Mouse (Mus musculus) G1E (cell line): ENCODE results near the gene B3gnt4.

ENCODE experiments used
- CTCF ChIP-seq: IDR thresholded peaks from 2 replicates; pipeline ENCODE4 v1.5.1; 2012; ENCODE audit warnings: low read depth, low read length, inconsistent platforms, mixed read lengths
- GATA1 ChIP-seq: IDR thresholded peaks from 2 replicates; pipeline ENCODE4 v1.6.1; 2012; ENCODE audit warnings: borderline replicate concordance, low read length, inconsistent platforms, mixed read lengths
- GATA2 ChIP-seq: IDR thresholded peaks from 2 replicates; pipeline ENCODE4 v1.6.1; 2012; ENCODE audit warnings: low read depth, low read length, inconsistent platforms, borderline replicate concordance
- POLR2AphosphoS5 ChIP-seq: IDR thresholded peaks from 2 replicates; pipeline ENCODE4 v1.6.1; 2012; ENCODE audit warnings: low read depth, low read length, inconsistent platforms; ENCODE audit not compliant: insufficient replicate concordance
- TAL1 ChIP-seq: conservative IDR thresholded peaks from 2 replicates; pipeline ENCODE4 v1.6.1; 2012; ENCODE audit warnings: low read depth, low read length, inconsistent platforms, mixed read lengths

DNA sequence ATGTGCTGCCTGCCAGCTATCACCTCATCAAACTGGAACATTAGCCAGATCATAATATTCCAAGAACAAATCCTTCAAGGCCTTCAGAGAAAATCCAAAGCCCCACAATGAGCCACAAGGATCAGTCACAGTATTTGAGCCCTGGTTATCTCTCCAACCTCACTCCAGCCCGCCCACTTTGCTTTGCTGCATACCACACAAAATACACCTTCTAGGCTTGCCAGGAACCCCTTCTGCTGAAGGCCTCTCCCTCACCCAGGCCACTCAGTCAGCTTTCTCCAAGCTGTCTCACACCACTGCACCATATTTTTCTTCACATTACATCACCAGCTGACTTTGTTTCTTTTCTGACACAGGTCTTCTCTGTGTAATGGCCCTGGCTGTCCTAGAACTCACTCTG, 11.9 kb downstream of the B3gnt4 start:
- TF ChIP-seq GATA1 (no peak), CTCF (no peak), TAL1 (no peak), GATA2 (no peak), POLR2AphosphoS5 (no peak)
